19 mouse cellular contexts compared by ENCODE assay signal in genomic region chr11:56792691-56793090, GRCm38 (mm10).
DNase-seq lines count a peak whose midpoint lies in the region; ATAC-seq lines count a peak whose summit lies in the region.
"Had no signal": no experiment of that assay in that cellular context is flagged by ENCODE, and none has a peak within 500 bp of the region (broad histone marks: within the 10 kb centered on the region; RNA-seq: fewer than 3 reads in every experiment).

No protein-coding gene starts in this region.

- WGBS in hindbrain, embryonic 14.5 days: 83% methylated on average over 2 of the region's 2 CpGs

- no peak overlapping the region for H3K9ac ChIP-seq in hindbrain, embryonic 14.5 days
- H3K9ac ChIP-seq: heart, embryonic 15.5 days; hindbrain, embryonic 13.5 days had no signal

- intact Hi-C loops in left cerebral cortex, postnatal 4 days (cut with DNase I): no loop called here

- H3K27me3 ChIP-seq in hindbrain, embryonic 14.5 days (ENCODE audit: control insufficient read depth, insufficient read depth, low read length): no peaks in the 10 kb centered on the region
- H3K27me3 ChIP-seq: heart, embryonic 15.5 days; hindbrain, embryonic 13.5 days had no signal

- no peak overlapping the region for H3K4me3 ChIP-seq in hindbrain, embryonic 14.5 days (replicated peaks; ENCODE audit: low read length)
- H3K4me3 ChIP-seq: embryonic facial prominence, embryonic 10.5 days; heart, adult 2 months; heart, embryonic 15.5 days; hindbrain, embryonic 13.5 days had no signal

- no peak for DNase-seq in frontal cortex, postnatal 10 days (ENCODE audit: low spot score in 2 of 2)
- DNase-seq in left cerebral cortex, adult 11 months (ENCODE audit: low spot score): peak; percentile 16
- DNase-seq in left cerebral cortex, postnatal 4 days: no peak
- peak; percentile 6 to 12 for DNase-seq in left cerebral cortex, adult 18-20 months (ENCODE audit: low spot score in 2 of 2)
- peak; percentile 31 to 60 for DNase-seq in right cerebral cortex, postnatal 10 days (ENCODE audit: low spot score in 2 of 2)
- no peak for DNase-seq in cerebellum, postnatal 4 days (ENCODE audit: low spot score in 2 of 2)
- DNase-seq in hindbrain, embryonic 14.5 days (ENCODE audit: low spot score): no peak
- DNase-seq: adrenal gland, postnatal 10 days; cerebellum, adult 18-20 months; cerebellum, adult 9-11 months; cerebellum, postnatal 36 days; heart, adult 2 months; heart, postnatal 14 days had no signal

- no peak overlapping the region for H3K27ac ChIP-seq in hindbrain, embryonic 14.5 days
- H3K27ac ChIP-seq: embryonic facial prominence, embryonic 10.5 days; heart, adult 2 months; heart, embryonic 15.5 days; hindbrain, embryonic 13.5 days had no signal

- H3K4me2 ChIP-seq in hindbrain, embryonic 14.5 days (replicated peaks): no peak overlapping the region
- H3K4me2 ChIP-seq: heart, embryonic 11.5 days; heart, embryonic 15.5 days; hindbrain, embryonic 13.5 days had no signal

- peak; percentile 99 for ATAC-seq in frontal cortex, adult (ENCODE audit: low TSS enrichment)
- ATAC-seq in hindbrain, embryonic 14.5 days (ENCODE audit: low FRiP score): no peak
- ATAC-seq: forebrain, embryonic 14.5 days had no signal

- no peaks in the 10 kb centered on the region for H3K9me3 ChIP-seq in hindbrain, embryonic 14.5 days (ENCODE audit: control insufficient read depth, low read length)
- H3K9me3 ChIP-seq: embryonic facial prominence, embryonic 10.5 days; heart, embryonic 15.5 days; hindbrain, embryonic 13.5 days had no signal

- H3K4me1 ChIP-seq in hindbrain, embryonic 14.5 days (replicated peaks; ENCODE audit: control insufficient read depth, insufficient read depth, low read length): no peaks in the 10 kb centered on the region
- H3K4me1 ChIP-seq: embryonic facial prominence, embryonic 10.5 days; heart, embryonic 15.5 days; hindbrain, embryonic 13.5 days had no signal

- H3K36me3 ChIP-seq in hindbrain, embryonic 14.5 days (replicated peaks; ENCODE audit: control insufficient read depth, insufficient read depth): no peaks in the 10 kb centered on the region
- H3K36me3 ChIP-seq: embryonic facial prominence, embryonic 10.5 days; heart, embryonic 15.5 days; hindbrain, embryonic 13.5 days had no signal

Comparison
In these comparisons a context has a peak if more than half of its experiments do, and no peak if none do; other contexts are left out.
1. DNase-seq: peak in left cerebral cortex, adult 11 months (single experiment), left cerebral cortex, adult 18-20 months (2 of 2) and right cerebral cortex, postnatal 10 days (2 of 2); none in frontal cortex, postnatal 10 days (0 of 2), left cerebral cortex, postnatal 4 days (single experiment), cerebellum, postnatal 4 days (0 of 2) and hindbrain, embryonic 14.5 days (single experiment).